Mouse (Mus musculus) liver, postnatal 0 days (tissue): Measurements from ENCODE around the gene Rtraf.

Experiments used
- CTCF ChIP-seq: sonication (generic); IDR thresholded peaks from 2 replicates; pipeline ENCODE4 v1.5.1; 2016; ENCODE audit warnings: antibody characterized with exemption, low read depth
- EP300 ChIP-seq: IDR thresholded peaks from 2 replicates; pipeline ENCODE4 v1.6.1; 2016; ENCODE audit warnings: antibody characterized with exemption, low read depth, mild to moderate bottlenecking

- no peak for TF ChIP-seq EP300
- no peak for TF ChIP-seq CTCF
These were observed 26.9 kb downstream of the Rtraf start for GRCm38 (mm10) chr14:19796541-19797304.
